Mouse (Mus musculus) kidney, postnatal 25 days (tissue): ENCODE measurements at regions not wholly inside any gene's neighbourhood (a gene's known extent, or its start where the extent isn't known, plus 50 kb on each side); places are given as distances from the start of the nearest gene placed in this dataset.
A peak's percentile ranks its signal among the peaks of the same experiment; 100 is the strongest.

ENCODE experiments used
- DNase-seq, 2 experiments: peaks; one replicate each; pipeline ENCODE4 v3.0.0; 2021; ENCODE audit warnings: mixed read lengths in 2 of 2

DNA sequence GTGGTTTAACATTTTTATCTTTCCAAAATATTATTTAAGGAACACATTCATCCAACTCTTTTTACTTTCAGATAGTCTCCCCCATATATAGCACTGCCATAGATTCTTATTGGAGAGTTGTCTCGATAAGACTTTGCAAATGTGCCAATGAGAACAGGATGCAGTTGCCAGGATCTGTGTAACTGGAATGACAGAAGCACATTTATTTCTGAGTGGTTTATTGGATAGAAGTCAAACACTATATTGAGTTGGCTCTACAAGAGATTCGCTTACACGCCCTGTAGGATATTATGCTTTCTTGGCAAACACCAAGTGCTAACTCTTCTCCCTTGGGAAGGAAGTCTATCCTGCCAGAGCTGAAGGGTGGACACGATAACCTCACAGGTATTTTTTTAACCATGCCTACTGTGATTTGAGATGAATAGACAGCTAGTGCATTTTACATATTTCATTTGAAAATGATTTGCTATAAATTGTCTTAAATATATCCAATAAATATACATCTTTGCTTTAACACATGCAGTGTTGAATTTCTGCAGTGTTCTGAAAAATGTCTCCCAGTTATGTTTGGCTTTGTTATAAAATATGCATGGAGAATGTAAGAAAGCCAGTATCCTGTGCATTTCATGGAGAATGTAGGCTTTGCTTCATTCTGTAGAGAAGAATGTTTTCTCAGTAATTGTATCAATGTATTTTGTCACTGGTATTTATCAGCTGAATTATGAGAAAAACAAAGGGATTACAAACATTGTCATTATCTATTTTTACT is 705.8 kb downstream of the Fat4 start:
- DNase-seq: no peak

DNA sequence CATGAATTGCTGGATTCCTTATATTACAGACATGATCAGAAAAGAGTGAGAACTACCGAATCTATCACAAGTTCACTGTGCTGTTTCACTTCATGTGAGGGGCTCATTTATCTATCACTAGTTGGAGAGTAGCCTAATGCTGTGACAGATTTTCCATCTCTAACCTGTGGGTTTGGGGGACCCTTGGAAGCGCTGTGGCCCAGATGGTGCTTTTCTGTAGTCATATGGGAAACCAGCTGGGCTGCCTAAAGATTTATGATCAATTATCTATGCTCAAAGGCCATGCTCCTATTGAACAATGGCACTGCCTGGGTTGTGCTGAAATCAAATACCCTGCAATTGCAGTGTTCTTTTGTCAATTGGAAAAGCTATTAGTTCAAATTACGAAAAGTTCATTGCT is 723.2 kb downstream of the Fat4 start:
- no peak for DNase-seq

DNA sequence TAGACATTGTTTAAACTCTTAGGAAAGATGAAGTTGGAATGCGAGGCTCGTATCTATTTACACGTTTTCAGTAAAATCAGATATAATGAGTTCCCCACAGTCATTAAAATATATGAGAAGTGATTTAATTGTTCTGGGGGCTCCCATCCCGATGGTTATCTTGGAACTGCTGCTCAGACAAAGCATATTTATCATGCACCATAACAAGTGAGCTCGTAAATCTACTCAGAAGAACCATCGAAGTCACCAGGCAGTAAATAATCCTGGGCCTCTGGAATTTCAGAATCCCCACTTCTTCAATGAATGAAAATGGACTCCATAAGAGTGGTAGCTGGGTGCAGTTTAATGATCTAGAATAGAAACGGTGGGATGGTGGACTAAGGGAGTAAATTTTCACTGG is 725.7 kb downstream of the Fat4 start:
- DNase-seq: no peak

DNA sequence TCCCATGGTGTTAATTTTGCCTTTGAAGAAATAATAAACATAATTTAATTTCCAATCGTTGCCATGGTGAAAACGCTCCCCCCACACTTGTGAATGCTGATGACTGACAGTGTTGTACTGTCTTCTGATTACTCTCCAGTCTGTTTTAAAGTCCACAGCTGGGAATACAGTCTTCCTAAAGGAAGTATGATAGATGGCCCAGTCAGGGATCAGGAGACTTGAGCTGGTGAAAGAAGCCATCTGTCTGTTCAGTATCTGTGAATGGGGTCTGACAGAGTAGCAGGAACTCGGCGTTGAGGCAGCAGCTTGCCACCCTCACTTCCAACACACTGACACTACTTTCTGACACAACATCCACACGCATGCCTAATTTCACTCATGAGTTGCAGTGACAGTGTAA is 751.2 kb downstream of the Fat4 start:
- no peak for DNase-seq

- DNase-seq: no peak
These were observed 756.5 kb downstream of the Fat4 start for GRCm38 (mm10) chr3:39643194-39643593.

GRCm38 (mm10) chr3:39666817-39667216 is 780.1 kb downstream of the Fat4 start:
- no peak for DNase-seq

DNA sequence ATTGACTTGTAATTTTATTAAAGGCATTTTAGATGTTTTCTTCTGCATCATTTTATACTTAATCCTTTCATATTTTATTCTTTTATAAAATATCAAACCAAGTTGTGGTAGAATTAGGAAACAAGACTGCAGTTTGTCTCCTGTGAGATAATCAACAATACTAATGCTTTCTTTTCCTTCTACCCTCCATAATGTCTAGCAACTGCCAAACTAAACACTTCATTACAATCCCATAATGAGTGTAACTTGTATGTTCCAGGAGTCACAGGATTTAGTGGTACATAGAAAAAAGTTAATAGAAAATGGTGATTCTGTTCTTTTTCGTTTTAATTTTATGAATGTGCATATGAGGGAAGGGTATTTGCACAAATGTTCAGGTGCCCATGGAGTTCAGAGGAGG is 782.4 kb downstream of the Fat4 start:
- no peak for DNase-seq

DNA sequence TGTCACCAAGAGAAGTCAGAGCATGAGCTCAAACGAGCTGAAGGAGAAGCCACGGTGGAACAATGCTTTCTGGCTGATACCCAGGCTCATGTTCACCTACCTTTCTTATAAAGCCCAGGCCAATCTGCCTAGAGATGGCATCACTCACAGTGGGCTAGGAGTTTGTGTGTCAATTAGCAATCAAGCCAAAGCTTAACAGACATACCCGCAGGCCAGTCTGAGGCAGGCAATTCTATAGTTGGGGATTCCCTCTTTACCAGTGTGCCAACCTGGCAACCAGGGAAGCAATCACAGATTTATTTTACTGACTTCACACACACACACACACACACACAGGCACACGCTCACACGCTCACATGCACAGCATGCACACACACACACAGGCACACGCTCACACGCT is 787.3 kb downstream of the Fat4 start:
- no peak for DNase-seq

DNA sequence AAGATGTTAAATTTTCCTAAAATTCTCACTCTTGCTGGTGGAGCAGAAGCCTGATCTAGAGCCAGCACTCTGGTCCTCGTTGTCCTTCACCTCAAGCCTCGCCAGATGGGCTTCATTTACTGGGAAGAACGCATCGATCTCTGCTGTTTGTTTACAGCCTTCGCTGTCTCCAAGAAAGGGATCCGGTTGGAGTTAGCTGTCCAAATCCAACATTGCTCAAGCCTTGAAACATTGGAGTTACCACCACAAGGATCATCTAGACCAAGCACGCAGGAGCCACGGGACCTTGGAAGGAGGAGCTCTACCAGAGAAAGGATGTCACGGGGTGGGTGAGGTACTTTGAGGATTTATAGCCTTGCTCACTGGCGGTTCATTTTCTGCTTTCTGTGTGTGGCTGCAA is 788.2 kb downstream of the Fat4 start:
- DNase-seq: no peak

DNA sequence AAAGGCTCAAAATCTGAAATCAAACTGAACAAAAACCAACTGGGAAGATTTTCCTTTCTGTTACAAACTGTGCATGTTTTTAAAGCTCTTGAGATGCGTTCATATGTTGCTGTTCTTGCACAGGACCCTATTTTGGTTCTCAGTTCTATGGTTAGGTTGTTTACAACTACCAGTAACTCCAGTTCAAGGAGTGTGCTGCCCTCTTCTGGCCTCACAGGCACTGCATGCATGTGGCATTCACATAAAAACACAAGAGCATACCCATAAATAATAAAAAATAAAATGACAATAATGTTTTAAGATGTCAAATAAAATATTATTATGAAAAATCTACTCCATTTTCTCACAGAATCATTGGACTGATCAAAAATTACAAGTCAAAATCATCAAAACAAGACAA is 818.9 kb downstream of the Fat4 start:
- DNase-seq: peak in 1 of 2 experiments; percentile 25

GRCm38 (mm10) chr3:39712795-39713709 is 818.0 kb upstream of the Intu start:
- no peak for DNase-seq

DNA sequence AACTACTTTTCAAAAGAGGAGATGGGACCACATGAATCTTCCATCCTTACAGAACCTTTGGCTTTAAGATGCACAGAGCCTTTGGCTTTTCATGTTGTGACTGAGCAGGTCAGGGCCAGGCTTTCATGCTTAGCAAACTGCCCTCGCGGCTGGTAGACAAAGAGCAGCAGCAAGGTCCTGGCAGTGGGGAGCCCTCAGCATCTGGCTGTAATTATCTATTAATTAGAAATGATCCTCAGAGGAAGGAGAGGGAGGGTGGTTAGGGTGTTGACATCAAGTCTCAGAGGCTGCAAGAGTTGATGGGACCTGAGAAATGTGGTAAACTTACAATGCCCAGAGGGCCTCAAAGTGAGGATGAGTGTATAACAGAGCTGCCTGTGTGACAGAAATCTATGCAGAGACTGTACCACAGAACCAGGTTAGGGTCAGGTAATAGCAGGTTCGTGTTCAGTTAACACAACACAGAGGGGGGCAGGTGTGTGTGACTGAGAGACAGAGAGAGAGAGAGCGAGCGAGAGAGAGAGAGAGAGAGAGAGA is 817.0 kb upstream of the Intu start:
- DNase-seq: no peak

DNA sequence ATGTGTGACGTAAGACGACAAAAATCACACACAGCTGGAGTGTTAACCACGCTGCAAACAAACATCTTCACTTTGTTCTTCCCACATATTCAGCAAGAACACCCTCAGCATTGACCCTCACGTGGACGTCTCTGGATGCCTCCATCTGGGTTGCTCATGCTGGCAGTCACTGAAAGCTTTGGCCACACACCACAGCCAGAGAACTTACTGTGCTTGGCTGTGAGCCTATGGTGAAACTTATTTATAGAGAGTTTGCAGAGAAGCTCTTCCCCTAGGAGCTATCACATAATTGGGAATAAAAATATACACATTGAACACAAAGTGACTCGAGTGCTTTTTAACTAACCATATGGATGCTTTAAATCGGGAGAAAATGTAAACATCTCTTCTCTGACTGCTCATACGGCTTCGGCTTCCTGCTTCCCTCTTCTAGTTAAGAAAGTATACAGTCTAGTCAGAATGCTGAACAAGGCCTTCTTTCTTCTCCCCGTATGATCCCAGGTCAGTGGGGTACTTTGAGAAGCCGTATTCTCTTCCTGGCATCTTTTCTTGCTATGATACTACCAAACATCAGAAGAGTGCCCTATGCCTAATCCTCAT is 812.0 kb upstream of the Intu start:
- DNase-seq: no peak

GRCm38 (mm10) chr3:39725755-39726154 is 805.3 kb upstream of the Intu start:
- DNase-seq: no peak

GRCm38 (mm10) chr3:39736639-39737038 is 794.4 kb upstream of the Intu start:
- no peak for DNase-seq

DNA sequence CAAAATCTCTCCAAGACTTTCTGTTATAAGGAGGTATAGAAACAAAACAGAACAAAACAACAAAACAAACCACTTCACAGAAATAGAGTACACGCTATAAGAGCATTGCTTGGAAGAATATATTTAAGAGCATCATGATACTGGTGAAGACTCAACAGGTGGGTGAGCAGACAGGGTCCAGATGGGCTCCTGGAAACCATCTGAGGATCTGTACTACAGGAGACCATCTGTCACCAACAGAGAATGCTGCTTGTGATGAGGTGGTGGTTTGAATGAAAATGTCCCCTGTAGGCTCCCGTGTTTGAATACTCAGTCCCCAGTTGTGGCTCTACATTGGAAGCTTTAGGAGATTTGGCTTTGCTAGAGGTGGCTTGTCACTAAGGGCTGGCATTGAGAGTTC is 785.1 kb upstream of the Intu start:
- no peak for DNase-seq

DNA sequence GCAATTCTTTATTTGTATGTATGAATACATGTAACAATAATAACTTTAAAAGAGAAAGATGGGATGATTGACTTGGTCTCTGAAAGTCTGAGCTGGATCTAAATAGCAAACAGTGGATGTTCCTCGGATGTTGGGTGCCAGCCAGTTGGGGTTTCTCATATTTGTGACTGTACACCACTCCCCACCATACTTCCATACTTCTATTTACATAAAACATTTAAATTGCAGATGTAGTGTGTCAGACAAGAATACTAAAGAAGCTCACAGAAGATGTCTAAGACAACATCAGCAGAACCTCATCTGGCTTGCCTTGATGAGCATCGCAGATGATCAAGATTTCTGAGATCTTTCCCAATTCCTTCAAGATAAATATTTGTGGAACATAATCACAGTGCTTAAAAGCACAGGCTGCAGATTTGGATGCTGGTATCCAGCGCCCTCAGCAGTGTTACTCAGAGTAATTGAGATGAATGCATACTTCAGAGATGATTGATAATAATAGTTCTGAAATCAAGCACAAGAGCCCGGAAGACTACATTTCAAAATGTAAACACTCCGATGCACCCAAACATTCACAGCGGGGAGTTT is 762.0 kb upstream of the Intu start:
- no peak for DNase-seq

GRCm38 (mm10) chr3:39776278-39777039 is 754.6 kb upstream of the Intu start:
- no peak for DNase-seq

DNA sequence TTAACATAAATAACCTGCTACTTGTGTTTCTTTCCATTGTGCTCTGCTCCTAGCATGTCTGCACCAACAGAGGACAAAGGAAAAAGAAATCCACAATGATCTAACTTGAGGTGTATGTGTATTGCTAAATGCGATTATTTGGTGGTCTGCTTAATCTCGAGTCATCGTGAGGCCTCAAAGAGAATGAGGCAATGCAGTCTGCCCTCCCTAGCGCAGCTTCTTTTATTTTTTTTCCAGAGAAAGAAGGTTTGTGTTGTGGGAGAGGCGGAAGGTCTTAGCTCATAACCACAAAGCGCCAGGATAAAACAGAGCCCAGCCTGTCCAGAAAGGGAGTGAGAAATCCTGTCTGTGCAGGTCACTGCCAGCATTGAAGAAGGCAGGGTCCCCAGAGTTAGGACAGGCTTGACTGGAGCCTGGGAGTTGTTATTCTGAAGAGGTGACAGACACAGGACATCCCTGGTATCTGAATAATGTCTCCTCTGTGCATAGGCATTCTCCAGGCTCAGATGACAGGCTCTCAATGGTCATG is 751.3 kb upstream of the Intu start:
- no peak for DNase-seq

DNA sequence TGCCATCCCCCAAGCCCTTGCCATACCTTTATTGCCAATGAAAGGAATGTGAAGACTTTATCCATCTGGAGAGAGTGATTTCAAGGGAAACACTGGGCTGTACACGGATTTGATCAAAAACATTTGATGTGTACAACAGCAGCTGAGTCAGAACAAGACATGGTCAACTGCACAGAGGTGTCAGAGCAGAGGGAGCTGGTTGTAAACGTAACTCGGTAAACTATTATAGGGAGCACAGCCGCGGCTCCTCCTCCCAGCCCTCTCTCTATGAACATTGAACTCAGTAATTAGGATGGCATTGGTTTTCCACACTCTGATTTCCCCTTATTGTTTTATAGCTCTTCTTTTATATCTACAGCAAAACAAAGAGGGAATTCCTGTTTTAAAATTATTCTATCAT is 750.8 kb upstream of the Intu start:
- no peak for DNase-seq

- DNase-seq: no peak
These were observed 746.2 kb upstream of the Intu start for GRCm38 (mm10) chr3:39784901-39785300.

DNA sequence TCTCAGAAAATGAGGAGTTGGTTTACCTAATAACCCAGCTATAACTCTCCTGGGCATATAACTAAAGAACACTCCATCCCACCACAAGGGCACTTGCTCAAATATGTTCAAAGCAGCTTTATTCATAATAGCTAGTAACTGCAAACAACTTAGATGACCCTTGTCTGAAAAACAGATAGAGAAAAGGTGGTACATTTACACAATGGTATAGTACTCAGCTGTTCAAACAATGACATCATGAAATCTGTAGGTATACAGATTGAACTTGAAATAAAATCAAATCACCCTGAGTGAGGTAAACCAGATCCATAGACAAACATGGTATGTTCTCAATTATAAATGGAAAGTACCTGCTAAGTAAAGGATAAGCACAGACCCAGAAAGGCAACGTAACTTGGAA is 721.5 kb upstream of the Intu start:
- DNase-seq: no peak
